Mouse (Mus musculus): ENCODE measurements around the gene Kctd21. TPM values are rescaled to one million over a fixed set of nuclear protein-coding genes. Genes with fewer than 3 reads are reported as not detected.

The Kctd21 gene
- polyA plus RNA-seq, 1 experiment from 2014 or later: 4.4 TPM

Other genes with a start within 250 kb of the Kctd21 start
- 1.5 and 1.7 TPM in 2 replicates for gene Usp35, start 307 bp upstream of the Kctd21 start, polyA plus RNA-seq (2016; fragmentation: Nextera tagmentation; extraction: Ambion mirVana)
- 52.3 and 58.3 TPM in 2 replicates for gene Alg8, start 39.3 kb downstream of the Kctd21 start, polyA plus RNA-seq (2016; fragmentation: Nextera tagmentation; extraction: Ambion mirVana)
- 308 and 330 TPM in 2 replicates for gene Ndufc2, start 67.7 kb downstream of the Kctd21 start, polyA plus RNA-seq (2016; fragmentation: Nextera tagmentation; extraction: Ambion mirVana)
- gene Thrsp, start 85.4 kb downstream of the Kctd21 start, polyA plus RNA-seq (2016; fragmentation: Nextera tagmentation; extraction: Ambion mirVana): 0.48 and 0.51 TPM in 2 replicates
- gene Kctd14, start 119.0 kb downstream of the Kctd21 start, polyA plus RNA-seq (2016; fragmentation: Nextera tagmentation; extraction: Ambion mirVana): 0.09 and 0.37 TPM in 2 replicates
- 57.2 and 63.3 TPM in 2 replicates for gene Ints4, start 148.6 kb downstream of the Kctd21 start, polyA plus RNA-seq (2016; fragmentation: Nextera tagmentation; extraction: Ambion mirVana)
- 36.7 and 38.0 TPM in 2 replicates for gene Aamdc, start 247.2 kb downstream of the Kctd21 start, polyA plus RNA-seq (2016; fragmentation: Nextera tagmentation; extraction: Ambion mirVana)
- gene Rsf1, start 247.6 kb downstream of the Kctd21 start, polyA plus RNA-seq (2016; fragmentation: Nextera tagmentation; extraction: Ambion mirVana): 21.3 and 23.6 TPM in 2 replicates